Mouse (Mus musculus): ENCODE data around the gene Loxl3.

The Loxl3 gene

DNA sequence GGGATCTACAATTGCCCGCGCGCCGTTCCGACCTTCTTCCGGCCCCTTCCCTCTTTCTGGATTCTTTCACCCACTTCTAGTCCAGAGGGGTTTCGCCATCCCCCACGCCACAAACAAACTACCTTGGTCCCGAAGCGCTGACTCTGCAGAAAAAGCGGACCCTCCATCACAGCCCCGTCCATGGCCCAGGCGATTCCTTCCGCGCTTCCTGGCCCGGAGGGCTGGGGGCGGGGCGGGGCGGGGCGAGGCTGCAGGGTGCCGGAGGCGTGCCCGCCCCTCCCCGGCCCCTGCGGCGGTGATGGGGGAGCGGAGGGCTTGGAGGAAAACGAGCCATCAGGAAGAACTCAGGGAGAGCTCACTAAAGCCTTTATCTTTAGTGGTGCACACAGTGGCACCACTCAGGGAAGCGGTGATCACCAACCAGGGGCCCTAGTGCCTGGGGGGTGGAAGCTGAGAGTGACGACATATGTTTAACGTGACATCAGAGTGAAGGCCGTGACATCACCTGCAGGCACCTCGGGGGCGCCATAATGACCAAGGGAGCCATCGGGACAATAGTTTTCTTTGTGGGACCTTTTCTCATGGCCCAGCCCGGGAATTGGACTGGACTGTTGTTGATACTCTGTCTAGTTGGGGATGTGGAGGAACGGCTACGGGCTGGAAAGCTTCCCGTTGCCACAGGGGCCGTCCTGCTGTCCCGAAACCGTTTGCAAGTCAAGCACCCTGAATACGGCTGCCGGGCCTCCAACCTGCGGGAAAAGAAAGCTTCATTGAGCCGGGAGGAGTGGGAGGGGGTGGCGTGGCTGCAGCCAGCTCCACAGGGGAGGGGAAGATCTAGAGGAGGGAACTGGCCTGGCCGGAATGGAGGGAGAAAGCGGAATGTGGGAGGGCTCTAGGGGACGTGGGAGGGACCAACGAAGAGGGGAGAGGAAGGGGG is at the start of gene Loxl3, which contains the start of gene Dok1:
Loxl3 (plus strand) TSS at position 925 of the 937 bp plus-strand sequence.
Dok1 (minus strand) TSS at position 223 of the 937 bp plus-strand sequence.
- DNase-seq (ENCODE audit: low read depth, low spot score), result no peak

DNA sequence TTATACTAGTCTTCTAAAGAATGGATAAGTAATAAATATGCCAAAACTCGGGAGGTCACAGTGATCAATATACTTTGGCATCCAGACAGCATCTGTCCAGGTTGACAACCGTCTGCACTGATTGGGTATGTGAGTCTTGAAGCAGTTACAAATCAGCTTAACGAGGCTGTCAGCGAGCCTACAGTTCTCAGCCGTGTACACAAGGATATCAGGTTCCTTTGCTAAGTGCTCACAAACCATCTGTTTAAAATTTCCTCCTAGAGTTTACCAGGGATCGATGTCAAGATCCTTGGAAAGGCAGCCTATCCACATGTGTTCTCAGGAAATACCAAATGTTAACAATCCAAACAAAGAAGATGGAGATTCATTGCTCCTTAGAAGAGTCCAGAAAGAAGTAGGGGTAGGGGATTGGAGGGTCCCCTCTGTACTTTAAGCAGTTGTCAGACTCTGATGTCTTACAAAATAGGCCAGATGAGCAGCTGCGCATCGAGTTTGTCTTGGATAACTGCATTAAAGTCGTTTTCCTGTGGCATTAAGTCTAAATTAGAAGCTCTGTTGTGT is 46.5 kb upstream of the Loxl3 start:
- DNase-seq (ENCODE audit: low read depth, low spot score), result no peak

DNA sequence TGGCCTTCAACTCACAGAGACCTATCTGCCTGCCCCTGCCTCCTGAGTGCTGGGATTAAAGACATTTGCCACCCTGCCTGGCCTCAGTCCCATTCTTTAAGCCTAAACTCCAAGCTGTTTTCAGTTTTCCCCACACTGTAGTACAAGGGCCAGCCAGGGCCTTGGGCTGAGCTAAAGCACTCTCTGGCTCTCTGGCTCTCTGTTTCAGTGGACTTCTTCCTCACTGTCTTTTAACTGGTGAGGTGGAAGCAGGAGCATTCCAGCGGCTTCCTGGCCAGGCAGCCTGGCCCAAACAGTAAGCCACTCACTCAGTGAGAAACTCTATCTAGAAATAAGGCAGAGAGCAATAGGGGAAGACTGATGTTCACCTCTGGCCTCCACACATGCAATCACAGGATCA is 40.3 kb upstream of the Loxl3 start:
- DNase-seq (ENCODE audit: low read depth, low spot score), result no peak

DNA sequence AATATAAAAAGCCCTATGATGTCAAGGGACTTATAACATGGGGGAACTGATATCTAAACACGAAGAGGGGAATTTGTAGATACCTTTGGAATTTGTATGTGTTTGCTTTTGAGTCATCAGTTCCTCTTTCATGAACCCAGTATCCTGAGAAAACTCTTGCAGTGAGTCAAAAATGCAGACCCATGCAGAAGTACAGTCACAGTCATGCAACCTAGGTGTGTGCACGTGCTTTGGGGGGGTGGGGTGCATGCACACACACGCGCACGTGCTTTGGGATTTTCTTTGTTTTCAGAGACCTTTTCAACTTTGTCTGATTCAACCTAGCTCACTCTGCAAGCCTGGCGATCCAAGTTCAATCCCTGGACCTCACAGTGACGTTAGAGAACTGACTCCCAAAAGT is 39.6 kb upstream of the Loxl3 start:
- no peak for DNase-seq (ENCODE audit: low read depth, low spot score)

DNA sequence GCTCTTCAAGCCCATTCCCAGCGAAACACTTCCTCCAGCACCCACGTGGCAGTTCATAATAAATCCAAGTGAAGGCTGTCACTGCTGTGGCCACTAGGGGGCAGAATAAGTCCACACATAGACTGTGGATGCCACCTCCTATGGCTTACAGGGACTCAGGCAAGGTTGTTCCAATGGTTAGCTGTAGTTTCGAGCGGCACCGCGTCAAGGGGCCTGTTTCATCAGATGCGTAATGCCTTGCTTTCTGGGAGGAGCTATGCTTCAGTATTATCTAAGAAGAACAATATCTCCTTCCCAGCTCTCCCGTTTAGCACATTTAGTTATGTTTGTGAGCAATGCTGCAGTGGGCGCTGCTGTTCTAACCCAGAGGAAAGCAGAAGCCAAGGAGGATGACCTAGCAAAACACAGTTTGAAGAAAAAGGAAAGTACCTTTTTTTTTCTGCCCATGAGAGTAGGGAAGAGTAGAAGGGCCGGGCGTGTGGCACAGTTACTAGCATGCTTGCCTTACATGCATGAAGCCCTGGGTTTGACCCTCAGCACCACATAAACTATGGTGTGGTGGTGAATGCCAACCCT is 37.1 kb upstream of the Loxl3 start:
- DNase-seq (ENCODE audit: low read depth, low spot score), result peak; percentile 77

DNA sequence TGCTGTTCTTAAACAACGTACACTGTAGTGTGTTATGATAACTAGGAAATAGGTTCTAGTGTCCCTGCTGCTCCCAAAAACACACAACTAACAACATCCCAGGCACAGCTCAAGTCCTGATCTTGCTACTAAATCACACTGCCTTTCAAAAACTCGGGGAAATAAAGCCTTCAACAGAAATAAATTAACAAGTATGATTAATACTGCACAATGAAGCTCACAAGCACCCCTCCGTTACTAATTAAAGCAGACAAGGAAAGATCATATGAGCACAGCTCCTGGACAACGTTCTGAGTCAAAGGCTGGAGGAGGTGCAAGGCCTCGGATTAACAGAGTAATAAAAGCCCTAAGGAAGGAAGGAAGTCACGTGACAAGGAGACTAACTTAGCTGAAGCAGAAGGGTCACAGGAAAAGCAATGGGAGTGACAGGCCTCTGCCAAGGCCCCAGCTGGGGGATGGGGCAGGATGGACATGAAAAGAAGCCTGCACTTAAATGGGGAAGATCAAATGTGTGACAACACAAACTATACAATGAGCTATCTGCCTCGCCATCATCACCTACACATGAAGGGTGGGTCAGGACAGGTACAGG is 36.4 kb upstream of the Loxl3 start:
- no peak for DNase-seq (ENCODE audit: low read depth, low spot score)

DNA sequence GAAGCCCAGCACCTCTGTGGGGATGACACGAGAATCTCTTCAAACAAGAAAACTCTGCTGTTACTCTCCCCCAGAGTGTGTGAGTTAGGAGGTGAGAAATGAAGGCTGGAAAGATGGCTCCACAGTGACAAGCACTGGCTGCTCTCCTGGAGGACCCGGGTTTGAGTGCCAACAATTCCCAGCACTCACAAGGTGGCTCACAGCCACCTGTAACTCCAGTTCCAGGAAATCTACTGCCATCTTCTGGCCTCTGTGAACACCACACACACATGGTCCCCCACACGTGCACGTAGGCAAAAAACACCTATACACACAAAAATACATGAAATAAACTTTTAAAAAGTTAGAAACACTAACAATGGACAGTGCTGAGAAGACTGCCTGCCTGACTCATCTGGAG is 35.6 kb upstream of the Loxl3 start:
- no peak for DNase-seq (ENCODE audit: low read depth, low spot score)

DNA sequence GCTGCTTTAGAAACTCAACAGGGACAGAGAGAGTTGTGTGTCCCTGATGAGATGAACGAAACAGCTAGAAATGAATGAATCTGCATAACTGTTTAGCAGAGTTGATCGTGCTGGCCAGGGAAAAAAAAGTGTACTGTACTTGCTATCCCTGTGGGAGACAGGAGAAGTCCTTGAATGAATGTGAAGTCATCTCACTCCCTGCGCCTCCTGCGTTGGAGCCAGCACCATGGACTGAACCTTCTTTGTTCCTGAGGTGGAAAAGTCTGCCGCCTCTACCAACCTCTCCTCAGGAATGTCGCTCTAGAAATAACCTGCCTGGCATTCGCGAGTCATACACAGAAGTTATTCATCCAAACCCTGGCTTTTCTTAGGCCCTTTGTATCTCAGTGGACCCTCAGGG is 34.0 kb upstream of the Loxl3 start:
- DNase-seq (ENCODE audit: low read depth, low spot score), result no peak

DNA sequence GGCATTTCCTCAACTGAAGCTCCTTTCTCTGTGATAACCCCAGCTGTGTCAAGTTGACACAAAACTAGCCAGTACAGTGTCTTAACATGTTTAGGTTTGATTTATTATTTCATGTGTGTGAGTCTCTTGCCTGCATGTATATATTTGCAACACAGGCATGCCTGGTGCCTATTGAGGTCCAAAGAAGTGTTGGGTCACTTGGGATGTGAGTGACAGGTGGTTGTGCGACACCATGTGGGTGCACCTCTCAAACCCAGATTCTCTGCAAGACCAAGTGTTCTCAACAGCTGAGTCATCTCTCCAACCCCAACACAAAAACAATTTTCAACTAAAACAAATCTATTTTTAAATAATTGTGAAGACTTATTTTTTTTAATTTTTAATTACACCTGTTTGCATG is 30.9 kb upstream of the Loxl3 start:
- DNase-seq (ENCODE audit: low read depth, low spot score), result no peak

DNA sequence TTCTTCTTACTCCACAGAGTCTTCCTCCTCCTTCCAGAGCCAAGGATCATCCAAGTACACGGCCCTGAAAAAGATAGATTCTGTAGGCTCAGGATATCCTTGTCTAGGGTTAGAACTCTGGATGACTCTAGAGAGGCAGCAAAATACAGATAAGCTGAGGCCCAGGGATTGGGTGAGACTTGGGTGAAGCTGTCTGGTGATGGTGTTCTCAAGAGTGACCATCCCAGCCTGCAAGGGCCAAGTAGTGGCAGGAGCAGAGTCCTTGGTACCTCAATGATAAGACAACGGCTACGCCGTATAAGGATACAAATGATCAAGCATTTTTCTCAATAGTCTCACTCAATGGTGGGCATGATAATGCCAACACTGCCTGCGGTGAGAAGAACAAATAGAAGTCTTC is 30.1 kb upstream of the Loxl3 start:
- DNase-seq (ENCODE audit: low read depth, low spot score), result no peak

DNA sequence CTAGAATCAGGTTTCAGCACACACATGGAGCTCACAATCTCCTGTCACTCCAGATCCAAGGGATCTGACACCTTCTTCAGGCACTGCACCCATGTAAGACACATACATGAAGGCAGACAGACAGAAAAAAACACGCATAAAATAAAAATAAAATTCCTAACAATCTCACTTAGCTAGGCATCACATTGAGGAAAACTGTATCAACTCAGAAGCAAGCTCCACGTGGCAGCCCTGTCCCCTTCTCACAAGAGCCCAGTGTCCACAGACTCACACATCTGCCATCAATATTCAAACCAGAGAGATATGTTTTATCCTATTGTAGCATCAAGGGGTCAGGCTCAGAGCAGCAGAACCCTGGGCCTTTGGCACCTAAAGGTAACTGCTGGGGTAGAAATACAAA is 29.7 kb upstream of the Loxl3 start:
- no peak for DNase-seq (ENCODE audit: low read depth, low spot score)

DNA sequence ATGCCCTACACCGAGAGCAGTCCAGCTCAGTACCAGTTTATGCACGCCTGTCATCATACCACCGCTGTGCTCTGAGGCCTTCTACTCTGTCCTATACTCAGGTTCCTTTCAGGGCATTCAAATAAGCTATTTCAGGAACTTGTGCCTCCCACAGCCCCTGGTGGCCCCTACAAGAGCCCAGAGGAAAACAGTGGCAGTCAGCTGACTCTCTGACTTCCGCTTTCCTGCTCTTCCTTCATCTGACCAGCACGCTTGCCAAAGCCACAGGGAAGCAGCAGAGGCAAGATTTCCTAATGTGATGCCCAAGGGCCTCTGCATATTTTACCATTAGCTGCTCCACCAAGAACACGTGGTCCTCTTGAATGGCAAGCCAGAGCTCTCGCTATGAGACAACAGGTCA is 29.1 kb upstream of the Loxl3 start:
- DNase-seq (ENCODE audit: low read depth, low spot score), result no peak

DNA sequence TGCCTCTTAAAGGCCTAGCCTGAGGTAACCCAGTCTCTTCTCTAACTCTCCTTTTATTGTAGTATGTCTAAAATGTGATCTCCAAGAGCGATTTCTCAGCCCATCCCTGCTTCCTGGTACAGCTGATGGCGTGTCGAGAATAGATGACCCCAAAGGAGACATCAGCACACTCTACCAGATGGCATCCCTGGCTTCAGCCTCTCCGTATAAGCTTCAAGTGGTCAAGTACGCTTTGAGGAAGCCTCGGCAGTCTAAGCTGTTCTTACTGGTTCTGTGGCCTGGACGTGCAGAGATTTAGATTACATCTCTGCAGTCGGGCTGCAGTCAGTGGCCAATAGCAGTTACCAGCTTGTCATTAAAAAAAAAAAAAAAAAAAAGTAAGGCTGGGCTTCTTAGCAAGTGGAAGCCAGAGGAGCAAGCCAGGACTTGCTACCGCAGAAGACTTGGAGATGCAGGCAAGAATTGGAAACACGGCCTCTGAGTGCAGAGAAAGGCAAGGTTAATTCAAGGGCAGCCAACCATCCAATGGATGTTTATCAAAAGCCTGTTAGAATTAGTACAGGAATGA is 28.4 kb upstream of the Loxl3 start:
- no peak for DNase-seq (ENCODE audit: low read depth, low spot score)

DNA sequence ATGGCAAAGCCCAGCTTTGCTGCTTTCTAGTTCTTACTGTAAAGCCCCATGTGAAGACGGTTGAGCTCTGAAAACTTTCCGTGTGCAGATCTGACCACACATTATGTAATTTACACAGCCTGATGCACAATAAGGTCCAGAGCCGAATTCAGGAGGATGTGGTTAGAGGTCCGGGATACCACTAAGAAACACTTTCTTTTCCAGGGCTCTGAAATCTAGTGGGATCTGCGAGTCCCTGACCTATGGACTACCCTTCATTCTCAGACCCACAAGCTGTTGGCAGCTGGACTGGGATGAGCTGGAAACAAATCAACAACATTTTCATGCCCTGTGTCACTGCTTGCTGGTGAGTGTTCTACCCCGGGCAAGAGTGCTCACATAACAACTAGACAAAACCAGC is 27.9 kb upstream of the Loxl3 start:
- DNase-seq (ENCODE audit: low read depth, low spot score), result no peak

DNA sequence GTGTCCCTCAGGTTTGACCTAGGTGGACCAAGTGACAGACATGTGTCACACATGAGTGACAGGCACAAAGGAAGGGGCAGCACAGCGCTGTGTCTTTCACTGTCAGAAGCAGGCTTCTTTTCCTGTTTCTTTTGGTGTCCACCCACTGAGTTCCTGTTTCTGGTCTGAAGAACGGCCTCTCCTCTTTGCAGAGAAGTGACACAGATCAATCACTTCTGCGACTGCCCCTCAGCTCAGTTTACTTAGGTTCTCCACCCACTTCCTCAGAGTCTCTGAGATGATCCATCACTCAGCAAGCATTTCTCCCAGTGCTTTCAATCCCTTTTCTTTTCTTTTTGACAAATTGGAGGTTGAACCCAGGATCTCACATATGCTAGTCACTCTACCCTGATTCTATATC is 25.3 kb upstream of the Loxl3 start:
- DNase-seq (ENCODE audit: low read depth, low spot score), result no peak

DNA sequence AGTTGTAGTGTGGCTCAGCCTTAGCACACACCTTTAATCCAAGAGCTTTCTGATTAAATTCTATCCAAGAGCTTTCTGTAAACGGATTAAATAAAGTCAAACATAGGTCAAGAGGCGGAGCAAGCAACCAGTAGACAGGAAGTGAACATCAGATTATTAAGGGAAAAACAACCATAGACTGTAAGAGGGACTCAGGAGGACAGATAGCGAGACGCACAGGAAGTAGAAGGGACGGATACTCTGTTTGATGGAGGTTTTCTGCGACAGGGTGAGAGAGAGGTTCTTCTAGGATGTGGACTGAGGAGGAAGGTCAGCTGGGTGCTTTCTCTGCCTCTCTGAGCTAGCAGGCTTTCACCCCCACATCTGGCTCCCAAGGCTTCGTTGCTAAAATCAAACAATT is 24.0 kb upstream of the Loxl3 start:
- DNase-seq (ENCODE audit: low read depth, low spot score), result no peak

DNA sequence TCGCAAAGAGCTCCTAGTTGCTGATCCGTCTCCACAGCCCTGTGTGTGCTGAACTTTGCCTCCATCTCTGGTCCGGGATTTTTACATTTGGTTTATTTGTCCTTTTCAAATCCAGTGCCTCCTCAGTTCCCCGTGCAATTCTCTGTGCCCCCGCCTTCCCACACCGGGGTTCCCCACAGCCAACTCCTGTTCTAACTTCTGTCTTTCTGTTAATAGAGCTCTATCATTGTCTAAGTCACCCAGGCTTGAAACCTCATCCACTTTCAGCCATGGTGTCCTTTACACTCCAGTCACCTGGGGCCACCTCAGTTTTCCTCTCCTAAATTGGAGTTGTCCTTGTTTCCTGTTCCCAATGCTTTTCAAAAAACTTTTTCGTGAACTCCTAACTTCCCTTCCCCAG is 22.7 kb upstream of the Loxl3 start:
- DNase-seq (ENCODE audit: low read depth, low spot score), result no peak

DNA sequence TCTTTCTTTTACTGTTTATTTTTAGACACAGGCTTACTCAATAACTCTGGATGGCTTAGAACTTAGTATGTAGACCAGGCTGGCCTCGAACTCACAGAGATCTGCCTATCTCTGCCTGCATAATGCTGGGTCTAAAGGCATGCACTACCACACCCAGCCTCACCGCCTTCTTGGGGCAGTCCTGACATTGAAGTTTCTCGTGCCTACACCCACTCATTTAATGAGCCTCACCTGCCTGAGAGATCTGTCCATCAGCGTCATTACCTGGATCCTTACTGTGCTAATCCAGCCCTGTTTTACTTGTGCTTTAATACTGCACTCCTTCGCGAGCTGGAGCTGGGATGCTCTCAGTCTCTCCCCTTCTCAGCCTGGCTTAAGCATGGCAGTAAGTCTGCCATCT is 22.2 kb upstream of the Loxl3 start:
- no peak for DNase-seq (ENCODE audit: low read depth, low spot score)

DNA sequence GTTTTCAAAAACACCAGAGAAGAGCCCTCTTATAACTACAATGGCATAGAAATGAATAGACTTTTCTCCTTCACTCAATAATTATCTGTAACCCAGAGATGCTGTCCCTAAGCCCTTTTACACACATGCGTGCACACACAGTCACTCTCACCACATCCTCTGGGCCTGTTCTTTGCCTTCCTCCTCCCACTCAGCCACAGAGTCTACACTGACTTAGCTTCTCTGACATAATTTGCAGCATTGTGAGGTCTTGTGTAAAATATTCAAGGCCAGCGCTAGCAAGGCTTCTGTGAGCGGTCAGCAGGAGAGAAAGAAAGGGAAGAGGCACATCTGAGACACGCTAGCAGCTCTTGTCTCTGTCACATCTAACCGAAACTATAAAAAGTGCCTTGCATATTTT is 20.5 kb upstream of the Loxl3 start:
- DNase-seq (ENCODE audit: low read depth, low spot score), result no peak

DNA sequence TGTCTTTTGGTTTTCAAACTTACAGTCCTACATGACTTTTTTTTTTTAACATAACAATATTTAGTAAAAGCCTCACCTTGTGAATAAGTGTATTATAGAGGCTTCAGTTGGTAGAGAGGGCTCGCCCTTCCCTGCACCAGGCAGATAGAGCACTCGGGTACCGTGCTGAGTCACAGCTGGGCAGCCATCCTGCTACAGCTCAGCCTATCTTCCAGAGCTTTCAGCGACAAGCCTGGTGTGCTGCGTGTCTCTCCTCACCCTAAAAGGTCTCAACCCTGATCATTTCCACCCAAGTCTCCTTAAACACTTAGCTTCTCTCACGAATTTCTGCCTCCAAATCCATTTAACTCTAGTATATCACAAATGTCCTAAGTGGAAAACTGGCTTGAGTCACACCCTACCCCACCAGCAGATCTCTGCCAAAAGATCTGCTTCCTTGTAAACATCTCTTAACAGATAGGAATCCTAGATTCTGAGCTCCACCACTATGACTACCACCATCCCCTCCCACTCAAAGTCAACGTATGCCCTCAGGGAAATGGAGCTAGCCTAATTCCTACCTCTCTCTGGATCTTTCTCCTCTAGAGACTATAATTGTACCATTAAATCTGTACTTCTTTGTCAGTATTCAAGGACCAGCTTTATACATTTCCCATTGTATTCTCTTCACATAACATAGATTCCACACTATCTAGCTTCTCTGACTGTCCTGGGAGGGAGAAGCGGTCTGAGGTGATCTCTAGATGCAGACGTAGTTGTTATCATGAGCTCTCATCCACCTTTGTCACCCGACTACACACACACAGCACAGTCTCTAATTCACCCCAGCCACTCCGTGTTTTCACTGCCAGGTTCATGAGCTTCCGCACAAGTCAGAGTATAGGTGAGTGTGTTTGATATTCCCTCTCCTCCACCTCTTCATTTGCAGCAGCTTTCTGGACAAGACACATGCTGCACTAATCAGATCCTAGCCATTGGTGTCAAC is 19.2 kb upstream of the Loxl3 start:
- no peak for DNase-seq (ENCODE audit: low read depth, low spot score)

DNA sequence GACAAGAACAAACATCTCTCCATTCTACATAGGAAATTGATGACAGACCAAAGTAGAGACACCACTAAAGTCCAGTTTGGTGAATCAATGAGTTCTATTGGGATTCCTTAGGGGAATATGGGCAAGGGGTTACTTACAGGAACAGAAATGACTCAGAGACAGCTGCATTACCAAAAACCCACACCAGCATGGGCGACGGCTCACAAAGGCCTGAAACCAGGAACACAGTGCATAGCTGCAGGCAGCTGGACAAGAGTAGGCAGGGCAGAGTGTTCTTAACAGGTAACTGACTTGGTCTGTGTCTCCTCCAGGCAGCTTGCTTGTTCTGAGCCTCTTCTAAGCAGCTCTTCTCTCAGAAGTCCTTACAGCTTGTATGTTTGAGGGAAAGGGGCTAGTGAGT is 18.2 kb upstream of the Loxl3 start:
- no peak for DNase-seq (ENCODE audit: low read depth, low spot score)

Data from brain, embryonic 18.5 days (tissue).